Mouse (Mus musculus): ENCODE results near the gene 1700012B07Rik.

Gene 1700012B07Rik

GRCm38 (mm10) chr11:109751636-109752603 lies 75.9 kb downstream of the 1700012B07Rik start:
- no peak for DNase-seq (ENCODE audit: low read depth, low spot score)

DNA sequence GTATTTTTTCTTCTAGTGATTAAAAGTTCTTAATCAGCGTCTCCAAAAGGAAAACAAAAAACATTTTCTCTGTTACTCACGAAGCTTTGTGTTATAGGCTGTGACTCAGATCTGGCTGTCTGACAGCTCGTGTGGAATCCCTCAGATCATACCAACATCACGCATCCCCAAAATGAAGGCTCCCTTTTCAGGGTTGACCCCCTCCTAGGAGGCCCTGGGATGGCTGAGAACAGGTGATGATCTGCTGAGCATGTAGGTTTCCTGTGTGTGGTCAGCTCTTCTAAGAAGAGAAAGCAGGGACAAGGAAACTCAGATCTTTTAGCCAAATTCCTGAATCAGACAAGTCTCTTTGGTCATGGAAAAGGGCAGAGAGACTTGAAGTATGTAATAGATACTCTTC lies 82.6 kb downstream of the 1700012B07Rik start:
- no peak for DNase-seq (ENCODE audit: low read depth, low spot score)

GRCm38 (mm10) chr11:109737967-109738366 lies 89.9 kb downstream of the 1700012B07Rik start:
- no peak for DNase-seq (ENCODE audit: low read depth, low spot score)
